Mouse (Mus musculus) macrophage (primary cell): Measurements from ENCODE around the gene Fndc1. TPM values are rescaled to one million over a fixed set of nuclear protein-coding genes. Genes with fewer than 3 reads are reported as not detected.

Source experiments
- H3K27ac ChIP-seq: fragments of 350-480 bp; formaldehyde crosslinking; 2 replicates; pipeline ENCODE4 v1.9.0; 2021
- H3K36me3 ChIP-seq: fragments of 350-480 bp; formaldehyde crosslinking; 2 replicates; pipeline ENCODE4 v1.9.0; 2021; ENCODE audit errors: inconsistent target
- H3K4me3 ChIP-seq: fragments of 350-480 bp; formaldehyde crosslinking; 2 replicates; pipeline ENCODE4 v1.9.0; 2021; ENCODE audit errors: inconsistent target
- H3K79me2 ChIP-seq: fragments of 350-480 bp; formaldehyde crosslinking; 2 replicates; pipeline ENCODE4 v1.9.0; 2021; ENCODE audit errors: inconsistent target
- WGBS: methylation state at CpG from one replicate; pipeline ENCODE4 v1.1.7; 2026; ENCODE audit warnings: inconsistent platforms; ENCODE audit not compliant: missing documents; 5-methylcytosine and 5-hydroxymethylcytosine counted together
- polyA plus RNA-seq: library from polyadenylated mRNA; stranded (reverse); fragments of 250-400 nt; gene quantifications from 3 replicates; pipeline ENCODE4 v1.2.4, GENCODE M21; 2018; ENCODE audit warnings: inconsistent platforms

Fndc1 gene
- polyA plus RNA-seq, 1 experiment from 2014 or later, result not detected

DNA sequence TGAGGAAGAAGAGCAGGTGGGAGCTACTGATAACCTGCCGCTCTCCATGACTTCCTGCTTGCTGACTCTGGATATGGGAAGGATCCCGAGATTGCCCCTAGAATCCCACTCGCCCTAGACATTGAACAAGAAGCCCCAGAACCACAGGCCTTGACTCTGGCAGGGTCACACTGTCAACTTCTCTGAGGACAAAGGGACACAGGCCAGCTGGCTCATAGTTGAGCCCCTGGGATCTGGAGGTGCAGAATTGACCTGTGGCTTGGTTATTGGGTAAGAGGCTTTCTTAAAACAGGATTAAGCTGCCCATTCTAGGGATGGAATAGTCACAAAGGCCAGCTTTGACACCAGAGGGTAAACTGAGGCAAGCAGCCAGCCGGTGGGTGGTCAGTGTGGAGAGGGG is 136.8 kb downstream of the Fndc1 start:
- no peak overlapping the region for H3K4me3 ChIP-seq
- no peaks in the 10 kb centered on the region for H3K36me3 ChIP-seq
- no peaks in the 10 kb centered on the region for H3K79me2 ChIP-seq
- 74% methylated on average over 4 of the region's 4 CpGs for WGBS
- H3K27ac ChIP-seq, result no peak overlapping the region

Other genes with a start within 250 kb of the Fndc1 start
- gene Tagap, start 98.7 kb upstream of the Fndc1 start, polyA plus RNA-seq, result 3.7 to 11.7 TPM (median 5.6 TPM) in 3 replicates
- 13.6 to 21.3 TPM (median 18.8 TPM) in 3 replicates for gene Rsph3a, start 118.3 kb upstream of the Fndc1 start, polyA plus RNA-seq